Mouse (Mus musculus): Measurements from ENCODE around the gene Tbc1d1. TPM values are rescaled to one million over a fixed set of nuclear protein-coding genes. Genes with fewer than 3 reads are reported as not detected.

Gene Tbc1d1
- polyA plus RNA-seq, 1 experiment from 2014 or later = 38.3 TPM

DNA sequence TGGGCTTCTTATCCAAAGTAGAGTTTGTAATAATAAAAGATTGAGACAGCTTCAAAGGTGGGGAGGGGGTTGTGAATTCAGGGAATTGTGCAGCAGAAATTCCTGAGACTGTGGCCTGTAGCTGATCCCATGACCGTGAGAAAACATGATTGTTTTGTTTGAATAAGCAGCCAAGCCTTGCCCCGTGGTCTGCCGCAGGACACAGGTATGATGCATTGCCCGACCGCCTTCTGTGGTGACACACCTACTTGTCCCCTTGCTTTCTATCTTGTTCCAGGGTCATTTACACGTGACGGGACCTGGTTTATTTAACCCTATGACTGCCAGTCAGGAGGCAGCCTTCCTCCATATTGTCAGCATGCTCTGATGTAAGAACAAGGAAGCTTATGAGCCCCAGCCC, 123.6 kb downstream of the Tbc1d1 start:
- Histone ChIP-seq H3K9me3 (replicated peaks) (no peaks in the 10 kb centered on the region), H3K27me3 (replicated peaks) (no peaks in the 10 kb centered on the region), H3K9ac (no peak overlapping the region), H3K4me3 (no peak overlapping the region), H3K4me2 (no peak overlapping the region), H3K36me3 (peaks cover 56% of the 10 kb centered on the region), H3K4me1 (replicated peaks) (peaks cover 10% of the 10 kb centered on the region), H3K27ac (ENCODE audit: poor library complexity, severe bottlenecking) (no peak overlapping the region)
- 61% methylated on average over 7 of the region's 7 CpGs for WGBS
- ATAC-seq (ENCODE audit: insufficient number of reproducible peaks, low FRiP score) = no peak

DNA sequence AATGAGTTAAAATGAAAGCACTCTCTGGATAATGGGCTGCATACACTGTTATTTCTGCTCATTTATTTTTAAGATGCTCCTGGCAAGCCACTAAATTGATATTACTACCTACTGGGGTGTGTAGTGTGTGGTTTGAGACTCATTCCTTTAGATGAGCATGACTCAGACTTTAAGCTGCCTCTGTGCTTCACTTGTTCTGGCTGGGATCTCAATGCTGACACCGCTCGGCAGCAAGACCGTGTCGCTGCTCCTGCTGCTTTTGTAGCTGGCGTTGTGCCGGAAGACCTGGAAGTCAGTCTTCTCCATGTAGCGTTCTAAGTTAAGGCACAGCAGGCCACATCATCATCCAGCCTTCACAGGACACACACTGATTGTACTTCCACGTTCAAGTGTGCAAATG, 124.1 kb downstream of the Tbc1d1 start:
- no peak overlapping the region for H3K4me2 ChIP-seq
- 0 out of 2 replicates have a peak overlapping the region, but pooled peaks have one; percentile 18 for H3K27ac ChIP-seq (ENCODE audit: poor library complexity, severe bottlenecking)
- H3K4me1 ChIP-seq (replicated peaks) = peaks cover 10% of the 10 kb centered on the region
- H3K9ac ChIP-seq = no peak overlapping the region
- no peak overlapping the region for H3K4me3 ChIP-seq
- H3K27me3 ChIP-seq (replicated peaks) = no peaks in the 10 kb centered on the region
- 80% methylated on average over 8 of the region's 8 CpGs for WGBS
- no peaks in the 10 kb centered on the region for H3K9me3 ChIP-seq (replicated peaks)
- peaks cover 56% of the 10 kb centered on the region for H3K36me3 ChIP-seq
- no peak for ATAC-seq (ENCODE audit: insufficient number of reproducible peaks, low FRiP score)

DNA sequence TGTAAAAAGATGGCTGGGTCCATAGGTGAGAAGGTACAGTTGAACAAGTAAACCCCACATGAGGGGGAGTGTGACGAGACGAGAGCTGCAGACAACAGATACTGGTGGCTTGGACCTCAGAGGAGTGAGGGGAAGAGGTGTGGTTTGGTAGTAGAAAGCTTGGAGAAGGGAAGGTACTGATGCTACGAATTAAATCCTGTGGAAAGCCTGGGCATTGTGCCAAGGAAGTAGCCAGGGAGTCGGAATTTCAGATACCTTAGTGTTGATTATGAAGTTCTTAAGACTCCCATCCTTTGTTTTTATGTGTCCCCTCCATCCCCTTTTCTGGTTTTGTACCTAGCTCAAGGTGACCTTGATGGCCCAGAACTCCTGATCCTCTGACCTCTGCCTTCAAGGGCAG, 124.5 kb downstream of the Tbc1d1 start:
- Histone ChIP-seq H3K4me2 (no peak overlapping the region), H3K36me3 (peaks cover 60% of the 10 kb centered on the region), H3K9me3 (replicated peaks) (no peaks in the 10 kb centered on the region), H3K27me3 (replicated peaks) (no peaks in the 10 kb centered on the region), H3K4me3 (no peak overlapping the region), H3K9ac (no peak overlapping the region), H3K4me1 (replicated peaks) (peaks cover 10% of the 10 kb centered on the region), H3K27ac (ENCODE audit: poor library complexity, severe bottlenecking) (0 out of 2 replicates have a peak overlapping the region, but pooled peaks have one; percentile 18)
- WGBS = 44% methylated on average over 4 of the region's 4 CpGs
- ATAC-seq (ENCODE audit: insufficient number of reproducible peaks, low FRiP score) = no peak

DNA sequence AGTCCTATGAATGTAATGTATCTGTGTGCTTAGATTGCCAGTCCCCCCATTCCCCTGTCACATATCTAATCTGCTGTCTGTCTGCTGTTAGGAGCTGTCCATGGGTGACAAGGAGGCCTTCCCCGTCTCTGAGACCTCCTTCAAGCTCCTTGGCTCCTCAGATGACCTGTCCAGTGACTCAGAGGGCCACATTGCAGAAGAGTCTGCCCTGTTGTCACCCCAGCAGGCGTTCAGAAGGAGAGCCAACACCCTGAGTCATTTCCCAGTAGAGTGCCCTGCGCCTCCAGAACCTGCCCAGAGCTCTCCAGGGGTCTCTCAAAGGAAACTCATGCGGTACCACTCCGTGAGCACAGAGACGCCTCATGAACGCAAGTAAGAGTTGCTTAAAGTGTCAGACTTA, 125.6 kb downstream of the Tbc1d1 start:
- Histone ChIP-seq H3K9ac (no peak overlapping the region), H3K9me3 (replicated peaks) (no peaks in the 10 kb centered on the region), H3K36me3 (peaks cover 70% of the 10 kb centered on the region), H3K27me3 (replicated peaks) (no peaks in the 10 kb centered on the region), H3K4me1 (replicated peaks) (peaks cover 10% of the 10 kb centered on the region), H3K27ac (ENCODE audit: poor library complexity, severe bottlenecking) (no peak overlapping the region), H3K4me2 (no peak overlapping the region), H3K4me3 (no peak overlapping the region)
- 85% methylated on average over 7 of the region's 7 CpGs for WGBS
- no peak for ATAC-seq (ENCODE audit: insufficient number of reproducible peaks, low FRiP score)

DNA sequence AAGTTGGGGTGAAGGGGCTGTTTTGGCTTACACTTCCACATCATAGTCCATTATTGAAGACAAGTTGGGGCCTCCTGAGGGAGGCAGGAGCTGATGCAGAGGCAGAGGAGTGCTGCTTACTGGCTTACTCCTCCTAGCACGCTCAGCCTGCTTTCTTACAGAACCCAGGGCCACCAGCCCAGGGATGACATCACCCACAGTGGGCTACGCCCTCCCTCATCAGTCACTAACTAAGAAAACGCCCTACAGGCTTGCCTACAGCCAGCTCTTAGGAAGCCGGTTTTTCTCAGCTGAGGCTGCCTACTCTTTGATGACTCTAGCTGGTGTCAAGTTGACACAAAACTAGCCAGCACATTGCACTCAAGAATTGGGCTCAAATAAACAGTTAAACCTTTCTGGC, 126.5 kb downstream of the Tbc1d1 start:
- Histone ChIP-seq H3K27ac (ENCODE audit: poor library complexity, severe bottlenecking) (no peak overlapping the region), H3K27me3 (replicated peaks) (no peaks in the 10 kb centered on the region), H3K9me3 (replicated peaks) (no peaks in the 10 kb centered on the region), H3K4me2 (no peak overlapping the region), H3K4me3 (no peak overlapping the region), H3K36me3 (peaks cover 75% of the 10 kb centered on the region), H3K4me1 (replicated peaks) (peaks cover 10% of the 10 kb centered on the region), H3K9ac (no peak overlapping the region)
- ATAC-seq (ENCODE audit: insufficient number of reproducible peaks, low FRiP score) = no peak
- WGBS = 69% methylated on average over 4 of the region's 4 CpGs

DNA sequence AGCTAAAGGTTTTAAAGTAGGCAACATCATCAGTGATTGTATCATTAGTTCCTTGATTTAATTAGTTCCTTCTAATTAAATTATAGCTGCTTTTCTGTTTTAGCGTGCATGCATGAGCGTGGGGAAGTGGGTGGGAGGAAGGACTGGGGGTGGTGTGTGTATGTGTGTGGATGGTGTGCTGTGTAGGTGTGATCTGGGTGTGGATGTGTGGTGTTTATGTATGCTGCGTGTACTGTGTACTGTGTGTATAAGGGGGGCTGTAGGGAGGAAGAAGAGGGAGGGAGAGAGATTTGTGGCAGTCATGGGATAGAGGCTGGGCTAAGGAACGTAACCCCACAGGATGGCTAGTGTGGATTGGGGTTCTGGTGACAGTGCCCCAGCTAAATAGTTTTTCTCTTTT, 129.2 kb downstream of the Tbc1d1 start:
- peaks cover 55% of the 10 kb centered on the region for H3K36me3 ChIP-seq
- H3K27me3 ChIP-seq (replicated peaks) = no peaks in the 10 kb centered on the region
- no peak overlapping the region for H3K4me3 ChIP-seq
- H3K9ac ChIP-seq = no peak overlapping the region
- H3K9me3 ChIP-seq (replicated peaks) = no peaks in the 10 kb centered on the region
- H3K4me2 ChIP-seq = no peak overlapping the region
- H3K27ac ChIP-seq (ENCODE audit: poor library complexity, severe bottlenecking) = no peak overlapping the region
- peaks cover 15% of the 10 kb centered on the region for H3K4me1 ChIP-seq (replicated peaks)
- ATAC-seq (ENCODE audit: insufficient number of reproducible peaks, low FRiP score) = no peak
- 90% methylated on average over 4 of the region's 4 CpGs for WGBS

DNA sequence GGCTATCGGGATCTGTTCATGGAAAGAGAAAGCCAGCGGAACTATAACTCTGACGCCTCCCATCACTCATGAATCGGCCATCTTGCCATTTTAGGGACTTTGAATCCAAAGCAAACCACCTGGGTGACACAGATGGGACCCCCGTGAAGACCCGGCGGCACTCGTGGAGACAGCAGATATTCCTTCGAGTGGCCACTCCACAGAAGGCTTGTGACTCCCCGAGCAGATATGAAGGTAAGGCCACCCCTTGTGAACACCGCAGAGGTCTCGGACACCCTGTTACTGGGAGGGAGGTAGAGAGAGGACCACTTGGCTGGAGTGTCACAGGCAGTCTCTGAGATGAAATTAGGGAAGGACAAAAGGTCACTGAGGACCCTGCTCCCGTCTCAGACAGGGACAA, 129.7 kb downstream of the Tbc1d1 start:
- no peak overlapping the region for H3K9ac ChIP-seq
- no peaks in the 10 kb centered on the region for H3K9me3 ChIP-seq (replicated peaks)
- 88% methylated on average over 13 of the region's 13 CpGs for WGBS
- H3K4me2 ChIP-seq = no peak overlapping the region
- H3K27me3 ChIP-seq (replicated peaks) = no peaks in the 10 kb centered on the region
- no peak for ATAC-seq (ENCODE audit: insufficient number of reproducible peaks, low FRiP score)
- no peak overlapping the region for H3K4me3 ChIP-seq
- no peak overlapping the region for H3K27ac ChIP-seq (ENCODE audit: poor library complexity, severe bottlenecking)
- peaks cover 53% of the 10 kb centered on the region for H3K36me3 ChIP-seq
- H3K4me1 ChIP-seq (replicated peaks) = peaks cover 13% of the 10 kb centered on the region

DNA sequence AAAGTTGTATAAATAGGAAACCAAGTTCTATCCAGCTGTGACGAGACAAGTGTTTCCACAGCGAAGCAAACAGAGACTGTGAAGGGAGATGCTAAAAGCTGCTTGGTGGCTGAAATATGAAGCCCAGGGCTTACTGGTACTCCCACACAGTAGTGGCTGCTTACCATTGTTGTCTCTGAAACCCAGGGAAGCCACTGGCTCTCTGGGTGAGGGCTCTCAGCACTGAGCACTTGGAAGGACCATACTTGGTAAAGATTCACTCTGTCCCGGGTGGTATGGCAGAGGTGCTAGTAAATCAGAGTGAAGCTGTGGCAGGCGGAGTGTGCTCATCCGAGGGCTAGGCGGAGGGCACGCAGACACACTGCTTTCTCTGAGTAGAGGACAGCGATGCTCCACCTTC, 131.2 kb downstream of the Tbc1d1 start:
- ATAC-seq (ENCODE audit: insufficient number of reproducible peaks, low FRiP score) = no peak
- peaks cover 45% of the 10 kb centered on the region for H3K36me3 ChIP-seq
- 86% methylated on average over 8 of the region's 8 CpGs for WGBS
- H3K4me3 ChIP-seq = no peak overlapping the region
- H3K4me1 ChIP-seq (replicated peaks) = peaks cover 11% of the 10 kb centered on the region
- no peaks in the 10 kb centered on the region for H3K9me3 ChIP-seq (replicated peaks)
- H3K4me2 ChIP-seq = no peak overlapping the region
- H3K27me3 ChIP-seq (replicated peaks) = no peaks in the 10 kb centered on the region
- H3K9ac ChIP-seq = no peak overlapping the region
- no peak overlapping the region for H3K27ac ChIP-seq (ENCODE audit: poor library complexity, severe bottlenecking)

DNA sequence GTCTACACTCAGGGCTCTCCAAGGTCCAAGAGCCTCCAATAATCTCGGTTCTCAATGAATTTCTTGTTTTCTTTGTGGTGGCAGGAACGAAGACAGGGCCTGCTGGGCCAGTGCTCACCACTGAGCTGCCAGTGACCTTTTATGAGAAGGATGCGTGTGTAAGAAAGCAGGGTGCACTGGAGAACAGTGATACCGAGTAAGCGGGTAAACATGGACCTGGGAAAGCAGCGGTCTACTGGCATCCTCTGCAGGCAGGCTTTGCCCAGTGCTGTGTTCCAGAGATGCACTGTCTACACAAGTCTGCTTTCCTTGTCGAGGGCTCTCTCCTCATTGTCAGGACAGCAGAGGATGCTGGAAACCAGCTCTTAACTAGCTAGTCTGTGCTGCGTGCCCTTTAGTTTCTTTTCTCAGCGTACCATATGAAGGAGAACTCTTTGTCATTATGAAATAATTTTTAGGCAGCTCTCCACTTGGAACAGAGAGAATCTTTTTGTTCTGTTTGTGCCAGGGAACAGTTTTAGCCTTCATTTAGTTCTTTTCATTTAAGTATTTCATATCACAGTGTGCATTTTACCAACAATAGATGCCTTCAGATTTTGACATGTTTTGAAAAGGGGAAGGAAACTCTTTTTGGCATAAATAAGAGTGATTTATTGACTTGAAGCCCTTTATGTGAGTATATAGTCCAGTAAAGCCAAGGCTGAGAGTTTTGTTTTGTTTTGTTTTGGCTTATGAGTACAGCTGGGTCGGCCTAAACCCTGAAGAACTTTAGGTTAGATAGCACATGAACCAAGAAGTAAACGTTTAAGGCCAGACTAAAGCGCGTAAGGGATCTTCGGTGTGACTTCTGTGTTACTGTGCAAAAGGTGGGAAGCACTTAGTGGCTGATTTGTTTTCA, 132.2 kb downstream of the Tbc1d1 start:
- no peak overlapping the region for H3K4me3 ChIP-seq
- H3K36me3 ChIP-seq = peaks cover 36% of the 10 kb centered on the region
- no peak overlapping the region for H3K4me2 ChIP-seq
- no peak for ATAC-seq (ENCODE audit: insufficient number of reproducible peaks, low FRiP score)
- H3K27me3 ChIP-seq (replicated peaks) = no peaks in the 10 kb centered on the region
- no peak overlapping the region for H3K9ac ChIP-seq
- WGBS = 88% methylated on average over 14 of the region's 14 CpGs
- no peak overlapping the region for H3K27ac ChIP-seq (ENCODE audit: poor library complexity, severe bottlenecking)
- peaks cover 11% of the 10 kb centered on the region for H3K4me1 ChIP-seq (replicated peaks)
- no peaks in the 10 kb centered on the region for H3K9me3 ChIP-seq (replicated peaks)

DNA sequence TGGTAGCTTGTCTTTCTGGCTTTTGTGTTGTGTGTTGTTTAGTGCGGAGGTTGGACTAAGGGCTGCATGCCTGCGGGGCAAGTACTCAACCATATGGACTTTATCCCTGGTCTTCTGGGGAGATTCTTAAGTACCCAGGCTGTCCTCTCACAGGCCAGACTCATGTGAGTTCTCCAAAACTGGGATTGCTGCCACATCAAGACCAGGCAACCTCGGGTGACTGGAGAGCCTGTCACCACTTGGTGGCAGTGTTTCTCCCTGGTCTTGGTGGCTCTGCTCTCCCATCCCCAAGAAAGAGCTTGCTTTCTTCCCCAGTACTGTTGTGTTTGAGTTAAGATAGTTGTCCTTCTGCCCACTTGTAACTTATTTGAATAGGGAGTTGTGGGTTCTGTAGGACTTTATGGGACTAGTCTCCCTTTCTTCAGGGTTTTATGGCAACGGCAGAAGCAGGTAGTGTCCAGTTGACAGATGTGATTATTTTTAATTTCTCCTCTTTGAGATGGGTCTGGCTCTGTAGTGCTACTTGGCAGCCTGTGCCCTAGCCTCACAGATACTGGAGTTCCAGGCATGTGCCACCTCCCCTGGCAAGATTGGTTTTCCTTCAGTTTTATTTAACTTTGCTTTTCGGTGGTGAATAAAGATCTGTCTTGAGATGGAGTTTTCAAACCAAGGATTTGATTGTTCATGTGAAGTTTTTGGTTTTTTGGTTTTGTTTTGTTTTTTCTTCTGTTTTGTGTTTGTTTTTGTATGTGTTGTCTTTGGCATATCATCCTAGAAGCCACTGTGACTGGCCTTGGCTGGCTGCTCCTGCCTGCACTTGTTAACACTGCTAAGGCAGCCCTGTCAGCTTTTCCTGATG, 133.3 kb downstream of the Tbc1d1 start:
- Histone ChIP-seq H3K36me3 (peaks cover 36% of the 10 kb centered on the region), H3K4me3 (no peak overlapping the region), H3K27me3 (replicated peaks) (no peaks in the 10 kb centered on the region), H3K9me3 (replicated peaks) (no peaks in the 10 kb centered on the region), H3K27ac (ENCODE audit: poor library complexity, severe bottlenecking) (no peak overlapping the region), H3K4me1 (replicated peaks) (peaks cover 11% of the 10 kb centered on the region), H3K9ac (no peak overlapping the region), H3K4me2 (no peak overlapping the region)
- peak; percentile 63; the same call in 1 of the 2 replicates for ATAC-seq (ENCODE audit: insufficient number of reproducible peaks, low FRiP score)
- WGBS = 62% methylated on average over 5 of the region's 5 CpGs

DNA sequence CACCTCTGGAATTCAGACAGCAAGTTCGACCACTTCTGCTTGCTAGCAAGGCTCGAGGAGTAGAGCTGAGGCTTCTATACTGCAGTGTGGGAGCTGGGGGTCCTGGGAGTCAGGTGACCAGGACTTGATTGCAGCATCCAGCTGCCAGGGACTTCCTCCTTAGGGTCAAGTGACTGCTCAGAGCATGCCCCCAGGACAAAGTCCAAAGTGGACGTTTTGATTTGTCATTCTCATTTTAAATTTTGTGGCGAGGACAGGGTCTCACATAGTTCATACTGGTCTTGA, 133.9 kb downstream of the Tbc1d1 start:
- Histone ChIP-seq H3K9ac (no peak overlapping the region), H3K36me3 (peaks cover 41% of the 10 kb centered on the region), H3K4me3 (no peak overlapping the region), H3K4me2 (no peak overlapping the region), H3K9me3 (replicated peaks) (no peaks in the 10 kb centered on the region), H3K27me3 (replicated peaks) (no peaks in the 10 kb centered on the region), H3K27ac (ENCODE audit: poor library complexity, severe bottlenecking) (no peak overlapping the region; the same call in 1 of the 2 replicates), H3K4me1 (replicated peaks) (peaks cover 11% of the 10 kb centered on the region)
- peak; percentile 18; the same call in 1 of the 2 replicates for ATAC-seq (ENCODE audit: insufficient number of reproducible peaks, low FRiP score)
- WGBS = 51% methylated on average over 4 of the region's 4 CpGs
